ENCODE assay signal across 14 mouse cellular contexts in genomic region chr11:95261178-95261751, GRCm38 (mm10). TPM values are rescaled to one million over a fixed set of nuclear protein-coding genes. Genes with fewer than 3 reads are reported as not detected.
DNase-seq lines count a peak whose midpoint lies in the region; TF ChIP-seq lines count a peak whose summit lies in the region.
"Had no signal": no experiment of that assay in that cellular context is flagged by ENCODE, and none has a peak within 500 bp of the region (broad histone marks: within the 10 kb centered on the region; RNA-seq: fewer than 3 reads in every experiment).

Gene Tac4, plus strand, starts transcription at chr11:95261529.

- H3K4me1 ChIP-seq in heart, embryonic 10.5 days = peaks cover 31% of the 10 kb centered on the region
- peaks cover 5 to 23% of the 10 kb centered on the region in 2 experiments for H3K4me1 ChIP-seq in MEL (ENCODE audit: control insufficient read depth in 1 of 2, insufficient read depth in 2 of 2, low read length in 2 of 2)
- H3K4me1 ChIP-seq in limb, embryonic 10.5 days = peaks cover 31% of the 10 kb centered on the region

- H3K79me2 ChIP-seq in MEL (ENCODE audit: control insufficient read depth, insufficient read depth, low read length, poor library complexity) = peaks cover 3% of the 10 kb centered on the region; the same call in 1 of the 2 replicates

- DNase-seq in heart, adult 11 months = peak; percentile 93
- DNase-seq in heart, embryonic 10.5 days (ENCODE audit: low spot score) = no peak
- peak; percentile 67 for DNase-seq in 416B (ENCODE audit: low read depth)
- DNase-seq in MEL (ENCODE audit: low read depth, low spot score) = peak; percentile 58
- peak; percentile 56 for DNase-seq in induced T-regulatory cell, adult 2 months (ENCODE audit: low read depth)
- no peak for DNase-seq in urinary bladder, adult 2 months (ENCODE audit: low spot score)
- no peak for DNase-seq in kidney, adult 9 months
- no peak for DNase-seq in limb, embryonic 10.5 days (ENCODE audit: low spot score)
- DNase-seq: kidney, postnatal 25 days; lung, adult 18-20 months; midbrain, embryonic 14.5 days had no signal

- peaks cover 8% of the 10 kb centered on the region; the same call in 1 of the 2 replicates for H3K27me3 ChIP-seq in heart, embryonic 10.5 days (ENCODE audit: insufficient read depth, poor library complexity, severe bottlenecking)
- no peaks in the 10 kb centered on the region for H3K27me3 ChIP-seq in MEL (ENCODE audit: control insufficient read depth in 1 of 2, insufficient read depth in 2 of 2, low read length in 2 of 2)
- H3K27me3 ChIP-seq in limb, embryonic 10.5 days (ENCODE audit: low read depth, poor library complexity, severe bottlenecking) = peaks cover 14% of the 10 kb centered on the region; the same call in 1 of the 2 replicates

- H3K9me3 ChIP-seq in heart, embryonic 10.5 days = no peaks in the 10 kb centered on the region
- H3K9me3 ChIP-seq in MEL (replicated peaks; ENCODE audit: insufficient read depth, low read length) = no peaks in the 10 kb centered on the region
- no peaks in the 10 kb centered on the region for H3K9me3 ChIP-seq in limb, embryonic 10.5 days (replicated peaks)

- H3K4me3 ChIP-seq in heart, embryonic 10.5 days = no peak within 1 kb of the TSS
- no peak within 1 kb of the TSS for H3K4me3 ChIP-seq in MEL (ENCODE audit: control insufficient read depth in 1 of 2, insufficient read depth in 1 of 2, low read depth in 2 of 2, low read length in 2 of 2)
- no peak within 1 kb of the TSS for H3K4me3 ChIP-seq in limb, embryonic 10.5 days

- H3K9ac ChIP-seq in MEL (ENCODE audit: control insufficient read depth, low read depth, low read length, poor library complexity, severe bottlenecking) = no peak within 1 kb of the TSS
- H3K9ac ChIP-seq: hindbrain, embryonic 14.5 days had no signal

- 57% methylated on average over 5 of the region's 5 CpGs for WGBS in heart, embryonic 10.5 days
- 75% methylated on average over 5 of the region's 5 CpGs for WGBS in limb, embryonic 10.5 days

- H3K27ac ChIP-seq in heart, embryonic 10.5 days = no peak within 1 kb of the TSS
- H3K27ac ChIP-seq in MEL (ENCODE audit: control insufficient read depth, low read depth, low read length) = no peak within 1 kb of the TSS
- no peak within 1 kb of the TSS for H3K27ac ChIP-seq in limb, embryonic 10.5 days
- H3K27ac ChIP-seq: hindbrain, embryonic 14.5 days had no signal

- H3K36me3 ChIP-seq in heart, embryonic 10.5 days = no peaks in the 10 kb centered on the region
- peaks cover 0 to 14% of the 10 kb centered on the region in 2 experiments; a peak in 2 of 4 replicates for H3K36me3 ChIP-seq in MEL (ENCODE audit: control insufficient read depth in 1 of 2, insufficient read depth in 2 of 2, low read length in 2 of 2)
- peaks cover 6% of the 10 kb centered on the region; the same call in 1 of the 2 replicates for H3K36me3 ChIP-seq in limb, embryonic 10.5 days

- TF ChIP-seq EP300 in MEL (IDR thresholded peaks at IDR 0.05; ENCODE audit: low read depth in 1 of 2, low read length in 2 of 2) = no peak

- TF ChIP-seq CTCF in MEL (IDR thresholded peaks at IDR 0.05 in 2 of 3, conservative IDR thresholded peaks at IDR 0.05 in 1 of 3; ENCODE audit: control insufficient read depth in 1 of 3, insufficient read depth in 1 of 3, low read depth in 2 of 3, low read length in 3 of 3, poor library complexity in 1 of 3, severe bottlenecking in 1 of 3) = peak in 1 of 3 experiments; percentile 17; a peak in 2 of 6 replicates

- TF ChIP-seq POLR2A in MEL (IDR thresholded peaks at IDR 0.05; ENCODE audit: control insufficient read depth in 1 of 2, insufficient read depth in 1 of 2, low read depth in 1 of 2, low read length in 2 of 2, poor library complexity in 1 of 2) = no peak

- no peak for TF ChIP-seq RAD21 in MEL (IDR thresholded peaks at IDR 0.05; ENCODE audit: low read depth, low read length)

TF ChIP-seq in MEL, 35 proteins besides CTCF, POLR2A, EP300 and RAD21:
- TF ChIP-seq ELF1 (IDR thresholded peaks at IDR 0.05; ENCODE audit: low read depth, low read length) (peak; percentile 59), HCFC1 (IDR thresholded peaks at IDR 0.05; ENCODE audit: low read depth, low read length) (no peak), ETS1 (IDR thresholded peaks at IDR 0.05; ENCODE audit: low read depth, low read length) (no peak), ZKSCAN1 (IDR thresholded peaks at IDR 0.05; ENCODE audit: low read depth, low read length) (no peak), NRF1 (IDR thresholded peaks at IDR 0.05; ENCODE audit: insufficient read depth, low read depth, low read length, poor library complexity, severe bottlenecking) (no peak), GABPA (IDR thresholded peaks at IDR 0.05; ENCODE audit: low read depth, low read length) (no peak), NELFE (IDR thresholded peaks at IDR 0.05; ENCODE audit: low read depth, low read length) (peak; percentile 21; the same call in 1 of the 2 replicates), BHLHE40 (IDR thresholded peaks at IDR 0.05; ENCODE audit: borderline replicate concordance, low read depth, low read length) (no peak), E2F4 (IDR thresholded peaks at IDR 0.05; ENCODE audit: borderline replicate concordance, low read depth, low read length) (no peak), MYB (IDR thresholded peaks at IDR 0.05; ENCODE audit: low read depth, low read length) (no peak), MEF2A (IDR thresholded peaks at IDR 0.05; ENCODE audit: extremely low read depth, insufficient replicate concordance, low read depth, low read length, poor library complexity, severe bottlenecking) (no peak), GATA1 (IDR thresholded peaks at IDR 0.05; ENCODE audit: low read depth, low read length) (no peak), USF1 (IDR thresholded peaks at IDR 0.05; ENCODE audit: low read depth, low read length) (no peak), SMC3 (IDR thresholded peaks at IDR 0.05; ENCODE audit: low read depth, low read length) (no peak), MAZ (IDR thresholded peaks at IDR 0.05; ENCODE audit: low read depth, low read length) (no peak), ZMIZ1 (IDR thresholded peaks at IDR 0.05; ENCODE audit: low read depth, low read length) (no peak), RCOR1 (IDR thresholded peaks at IDR 0.05; ENCODE audit: low read depth, low read length) (no peak), TCF12 (IDR thresholded peaks at IDR 0.05; ENCODE audit: low read depth, low read length) (no peak)

RNA-seq across cellular contexts. Expression of gene Tac4, which starts in this region (rescaled TPM):
- not detected in 2 replicates for polyA plus RNA-seq in heart, embryonic 10.5 days (2016; fragmentation: Nextera tagmentation; extraction: Ambion mirVana)
- 0.20 and 0.39 TPM in 2 replicates for total RNA-seq in MEL (2012; rRNA removed)
- polyA plus RNA-seq in MEL (2012; ENCODE audit: insufficient read depth in 1 of 2, insufficient read length in 2 of 2, low read depth in 1 of 2, low replicate concordance in 2 of 2, missing spikeins in 1 of 2) = under 1 TPM in 1 of 2 experiments, not detected in 1; 0.07 TPM
- 0.06 TPM in 1 of 2 replicates, not detected in the other for polyA plus RNA-seq in urinary bladder, adult 2 months (2012; rRNA removed)
- polyA plus RNA-seq in limb, embryonic 10.5 days (2016; fragmentation: Nextera tagmentation; extraction: Ambion mirVana) = not detected in 2 replicates
- total RNA-seq: left cerebral cortex, postnatal 10 days had no signal
- polyA plus RNA-seq: heart, embryonic 14.5 days; hindbrain, embryonic 14.5 days; midbrain, embryonic 14.5 days had no signal

Comparison
In these comparisons a context has a peak if more than half of its experiments do, and no peak if none do; other contexts are left out.
1. DNase-seq: peak in heart, adult 11 months (single experiment), 416B (single experiment) and induced T-regulatory cell, adult 2 months (single experiment); none in heart, embryonic 10.5 days (single experiment), urinary bladder, adult 2 months (single experiment), kidney, adult 9 months (single experiment) and limb, embryonic 10.5 days (single experiment).
2. Peak in DNase-seq in MEL; RNA of the gene not detected or under 1 TPM.